21 mouse cellular contexts compared by ENCODE assay signal in the genomic region with DNA sequence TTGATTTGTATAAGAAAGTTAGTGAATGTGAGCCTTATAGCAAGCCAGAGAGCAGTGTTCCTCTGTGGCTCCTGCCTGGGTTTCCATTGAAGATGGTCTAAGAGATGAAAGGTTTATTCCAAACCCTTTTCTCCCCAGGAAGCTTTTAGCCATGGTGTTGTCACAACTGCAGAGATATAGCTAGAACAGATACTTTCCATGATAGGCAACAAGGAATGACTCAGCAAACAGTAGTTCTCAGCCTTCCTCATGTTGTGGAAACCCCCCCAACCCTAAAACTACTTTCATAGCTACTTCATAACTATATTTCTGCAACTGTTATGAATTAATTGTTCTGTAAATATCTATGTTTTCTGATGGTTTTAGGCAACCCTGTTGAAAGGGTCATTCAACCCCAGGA.
"Had no signal": no experiment of that assay in that cellular context is flagged by ENCODE, and none has a peak within 500 bp of the region (broad histone marks: within the 10 kb centered on the region; RNA-seq: fewer than 3 reads in every experiment).

No protein-coding gene starts in this region.

- H3K4me1 ChIP-seq: liver, embryonic 15.5 days; midbrain, embryonic 10.5 days; midbrain, embryonic 12.5 days; neural tube, embryonic 13.5 days; neural tube, embryonic 15.5 days had no signal

- H3K9me3 ChIP-seq: liver, embryonic 15.5 days; lung, embryonic 15.5 days; midbrain, embryonic 10.5 days; midbrain, embryonic 12.5 days; neural tube, embryonic 13.5 days; neural tube, embryonic 15.5 days had no signal

- H3K4me3 ChIP-seq: liver, embryonic 15.5 days; lung, embryonic 15.5 days; midbrain, embryonic 10.5 days; midbrain, embryonic 12.5 days; myocyte; neural tube, embryonic 13.5 days; neural tube, embryonic 15.5 days had no signal

- ATAC-seq: liver, postnatal 0 days; lung, postnatal 0 days; midbrain, embryonic 16.5 days had no signal

- DNase-seq: liver, postnatal 0 days; lung, adult 2 months; lung, postnatal 14 days; lung, postnatal 36 days; midbrain, embryonic 14.5 days; right cerebral cortex, postnatal 25 days; right cerebral cortex, postnatal 4 days; spleen, adult 18-20 months; thymus, adult 18-20 months; thymus, postnatal 14 days; thymus, postnatal 36 days had no signal

- H3K27me3 ChIP-seq: liver, embryonic 15.5 days; lung, embryonic 15.5 days; neural tube, embryonic 13.5 days; neural tube, embryonic 15.5 days had no signal

- H3K4me2 ChIP-seq: liver, embryonic 15.5 days; lung, embryonic 15.5 days; midbrain, embryonic 12.5 days; neural tube, embryonic 13.5 days; neural tube, embryonic 15.5 days had no signal

- H3K9ac ChIP-seq: liver, embryonic 15.5 days; liver, postnatal 0 days; lung, embryonic 15.5 days; midbrain, embryonic 12.5 days; neural tube, embryonic 13.5 days; neural tube, embryonic 15.5 days had no signal

- H3K36me3 ChIP-seq: liver, embryonic 15.5 days; lung, embryonic 15.5 days; midbrain, embryonic 10.5 days; midbrain, embryonic 12.5 days; neural tube, embryonic 13.5 days; neural tube, embryonic 15.5 days had no signal

- H3K27ac ChIP-seq: liver, embryonic 15.5 days; lung, embryonic 15.5 days; macrophage; midbrain, embryonic 10.5 days; midbrain, embryonic 12.5 days; neural tube, embryonic 13.5 days; neural tube, embryonic 15.5 days had no signal
